Mouse (Mus musculus) forebrain, embryonic 10.5 days (tissue): ENCODE measurements around the gene Cops2. TPM values are rescaled to one million over a fixed set of nuclear protein-coding genes. Genes with fewer than 3 reads are reported as not detected.
A peak's percentile ranks its signal among the peaks of the same experiment; 100 is the strongest.

Source experiments
- DNase-seq: peaks from one replicate; pipeline ENCODE4 v3.0.0-alpha.2; 2017; ENCODE audit warnings: low spot score; ENCODE audit errors: extremely low spot score
- H3K27ac ChIP-seq: fragments of 300-500 bp; sonication (generic); 2 replicates; pipeline ENCODE4 v1.5.1; 2016; ENCODE audit warnings: mild to moderate bottlenecking
- H3K27me3 ChIP-seq: fragments of 300-500 bp; sonication (generic); 2 replicates; pipeline ENCODE4 v1.6.1; 2016; ENCODE audit warnings: mild to moderate bottlenecking; ENCODE audit not compliant: poor library complexity, severe bottlenecking
- H3K36me3 ChIP-seq: fragments of 300-500 bp; sonication (generic); replicated peaks from 2 replicates; pipeline ENCODE4 v1.6.1; 2016; ENCODE audit warnings: mild to moderate bottlenecking, moderate library complexity
- H3K4me1 ChIP-seq: fragments of 300-500 bp; sonication (generic); 2 replicates; pipeline ENCODE4 v1.6.1; 2016
- H3K4me3 ChIP-seq: fragments of 300-500 bp; sonication (generic); 2 replicates; pipeline ENCODE4 v1.5.1; 2016; ENCODE audit warnings: mild to moderate bottlenecking, moderate library complexity
- H3K9me3 ChIP-seq: fragments of 300-500 bp; sonication (generic); 2 replicates; pipeline ENCODE4 v1.6.1; 2016; ENCODE audit warnings: mild to moderate bottlenecking, moderate library complexity
- WGBS: fragments of 180-500 bp; shearing (Covaris S2); methylation state at CpG from one replicate; pipeline ENCODE4 v1.1.7; 2016; 5-methylcytosine and 5-hydroxymethylcytosine counted together
- polyA plus RNA-seq: library from polyadenylated mRNA; unstranded; fragments of >200 nt; fragmentation: Nextera tagmentation; extraction: Ambion mirVana; gene quantifications from 2 replicates; pipeline ENCODE4 v1.2.1, GENCODE M21; 2016

The Cops2 gene
- 96.4 and 101 TPM in 2 replicates for polyA plus RNA-seq

DNA sequence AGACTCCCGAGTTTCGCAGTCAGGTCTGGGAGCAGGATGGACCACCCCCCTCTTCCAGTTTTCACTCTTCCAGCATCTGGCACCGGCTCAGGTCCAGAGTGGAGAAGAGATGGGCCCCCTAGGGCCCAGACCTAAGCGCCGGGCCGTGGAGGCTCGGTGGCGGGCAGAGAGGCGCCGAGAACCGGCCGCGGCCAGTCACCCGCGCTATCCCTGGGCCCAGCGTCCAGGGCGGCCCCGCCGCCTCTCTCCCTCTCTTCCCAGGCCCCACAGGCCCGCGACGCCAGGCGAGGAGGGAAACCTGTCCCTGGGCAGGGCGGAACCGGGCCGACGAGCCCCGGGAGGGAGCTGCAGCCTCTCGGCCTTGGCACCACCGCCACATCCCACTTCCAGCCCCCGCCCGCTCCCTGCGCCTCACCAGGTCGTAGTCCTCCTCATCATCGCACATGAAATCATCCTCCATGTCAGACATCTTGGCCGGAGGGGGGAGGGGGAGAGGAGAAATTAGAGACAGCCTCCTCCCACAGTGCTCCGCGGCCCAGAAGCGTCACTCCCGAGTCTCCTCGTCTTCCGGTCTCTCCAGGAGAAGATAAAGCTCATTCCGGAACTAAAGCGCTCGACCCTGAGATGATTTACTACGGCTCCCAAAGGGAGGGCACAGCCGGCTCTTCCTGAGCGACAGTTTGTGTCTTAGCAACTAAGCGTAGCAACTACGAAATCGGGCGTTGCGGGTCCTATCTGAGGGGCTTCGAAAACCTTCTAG, at the start of gene Cops2, which contains the start of gene Galk2:
TSS of gene Cops2 (minus strand) at position 619 of the 760 bp plus-strand sequence.
TSS of gene Galk2 (plus strand) at position 589 of the 760 bp plus-strand sequence.
- Histone ChIP-seq H3K27me3 (no peaks in the 10 kb centered on the region), H3K9me3 (no peaks in the 10 kb centered on the region), H3K4me1 (peaks cover 27% of the 10 kb centered on the region), H3K4me3 (peak within 1 kb of the TSS; percentile 96), H3K27ac (peak within 1 kb of the TSS; percentile 97), H3K36me3 (no peaks in the 10 kb centered on the region)
- peak; percentile 91 for DNase-seq
- under 1% methylated on average over 52 of the region's 54 CpGs for WGBS

DNA sequence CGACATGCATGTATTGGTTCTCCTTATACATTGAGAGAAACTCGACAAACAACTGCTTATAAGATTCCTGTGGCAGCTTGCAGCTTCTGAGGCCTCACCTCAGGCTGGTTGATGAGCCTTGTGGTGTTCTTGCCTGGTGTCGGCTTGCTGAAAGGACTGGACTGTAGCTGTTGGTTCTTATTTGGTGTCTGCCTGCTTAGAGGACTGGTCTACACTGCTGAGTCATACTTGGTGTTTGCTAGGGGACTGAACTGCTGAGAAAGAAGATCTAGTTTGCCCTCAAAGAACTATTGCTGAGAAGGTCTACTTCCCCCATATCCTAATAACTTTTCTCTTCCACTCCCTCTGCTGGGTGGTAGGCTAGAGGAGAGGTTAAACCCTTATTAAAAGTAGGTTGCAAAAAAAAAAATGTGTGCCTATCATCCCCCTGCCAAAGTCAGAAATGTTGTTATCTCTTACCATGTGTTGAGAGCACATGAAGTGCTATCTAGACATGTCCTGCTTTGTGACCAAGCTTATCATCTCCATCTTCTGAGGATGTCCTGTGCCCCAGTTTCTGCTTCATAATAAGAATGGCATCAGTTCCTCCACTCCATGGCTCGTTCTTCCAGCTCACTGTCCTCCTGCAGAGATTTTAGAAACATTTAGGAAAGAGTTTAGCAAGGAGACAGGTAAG, 48.8 kb upstream of the Cops2 start:
- H3K27me3 ChIP-seq = no peaks in the 10 kb centered on the region
- H3K9me3 ChIP-seq = no peaks in the 10 kb centered on the region
- no peak for DNase-seq
- no peak overlapping the region for H3K4me3 ChIP-seq
- H3K36me3 ChIP-seq = no peaks in the 10 kb centered on the region; the same call in 1 of the 2 replicates
- WGBS = 86% methylated on average over 4 of the region's 4 CpGs
- no peaks in the 10 kb centered on the region for H3K4me1 ChIP-seq
- H3K27ac ChIP-seq = no peak overlapping the region

DNA sequence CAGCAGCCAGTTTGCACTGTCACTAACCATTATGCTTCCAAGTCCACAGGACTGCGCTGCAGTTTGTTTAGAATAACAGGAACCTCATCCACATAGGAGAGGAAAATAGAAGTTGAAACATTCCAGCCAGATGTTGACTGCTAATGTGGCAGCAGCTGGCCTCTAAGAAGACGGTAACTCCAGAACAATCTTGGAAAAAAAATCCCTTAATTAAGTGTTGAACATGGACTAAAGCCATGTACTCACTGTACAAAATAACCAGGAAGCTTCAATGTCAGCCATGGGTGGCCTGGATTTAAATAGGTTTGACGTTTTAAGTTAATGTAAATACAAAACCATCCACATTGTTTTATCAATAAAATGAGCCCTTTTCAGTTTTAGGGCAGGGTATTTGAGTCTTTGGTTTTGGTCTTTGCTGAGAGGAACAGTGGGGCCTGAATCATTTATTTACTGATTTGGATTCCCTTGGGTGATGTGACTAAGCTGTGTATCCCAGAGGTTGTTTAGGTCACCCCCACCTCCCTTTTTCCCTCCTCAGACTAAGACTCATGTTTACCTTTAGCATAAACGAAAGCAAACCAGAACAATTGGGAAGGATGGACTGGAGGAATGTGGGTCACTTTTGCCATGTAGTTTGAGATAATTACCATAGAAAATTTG, 47.6 kb upstream of the Cops2 start:
- no peak for DNase-seq
- WGBS = 90% methylated on average over 4 of the region's 4 CpGs
- H3K4me1 ChIP-seq = no peaks in the 10 kb centered on the region
- no peaks in the 10 kb centered on the region for H3K27me3 ChIP-seq
- H3K36me3 ChIP-seq = no peaks in the 10 kb centered on the region; the same call in 1 of the 2 replicates
- H3K27ac ChIP-seq = no peak overlapping the region
- no peak overlapping the region for H3K4me3 ChIP-seq
- no peaks in the 10 kb centered on the region for H3K9me3 ChIP-seq

DNA sequence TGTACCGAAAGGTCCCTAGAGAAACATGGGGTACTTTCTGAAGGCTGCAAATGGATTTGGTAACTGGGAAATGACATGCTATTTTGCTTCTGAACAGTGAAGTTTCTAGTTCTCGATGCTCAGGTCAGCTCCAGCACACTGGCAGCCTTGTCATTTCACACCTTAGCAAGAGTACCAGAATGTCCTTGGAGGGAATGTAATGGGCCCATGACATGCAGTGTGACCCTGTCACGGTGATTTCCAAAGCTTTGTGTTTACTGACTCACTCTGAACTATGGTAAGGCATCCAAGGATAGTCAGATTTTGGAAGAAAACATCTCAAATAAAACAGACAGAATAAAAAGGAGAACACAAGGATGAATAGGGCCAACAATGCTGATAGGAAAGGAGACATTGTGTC, 42.5 kb upstream of the Cops2 start:
- Histone ChIP-seq H3K27me3 (no peaks in the 10 kb centered on the region), H3K36me3 (no peaks in the 10 kb centered on the region; the same call in none of the 2 replicates), H3K4me3 (no peak overlapping the region), H3K4me1 (no peaks in the 10 kb centered on the region), H3K9me3 (no peaks in the 10 kb centered on the region), H3K27ac (no peak overlapping the region)
- 91% methylated on average over 3 of the region's 3 CpGs for WGBS
- DNase-seq = no peak

DNA sequence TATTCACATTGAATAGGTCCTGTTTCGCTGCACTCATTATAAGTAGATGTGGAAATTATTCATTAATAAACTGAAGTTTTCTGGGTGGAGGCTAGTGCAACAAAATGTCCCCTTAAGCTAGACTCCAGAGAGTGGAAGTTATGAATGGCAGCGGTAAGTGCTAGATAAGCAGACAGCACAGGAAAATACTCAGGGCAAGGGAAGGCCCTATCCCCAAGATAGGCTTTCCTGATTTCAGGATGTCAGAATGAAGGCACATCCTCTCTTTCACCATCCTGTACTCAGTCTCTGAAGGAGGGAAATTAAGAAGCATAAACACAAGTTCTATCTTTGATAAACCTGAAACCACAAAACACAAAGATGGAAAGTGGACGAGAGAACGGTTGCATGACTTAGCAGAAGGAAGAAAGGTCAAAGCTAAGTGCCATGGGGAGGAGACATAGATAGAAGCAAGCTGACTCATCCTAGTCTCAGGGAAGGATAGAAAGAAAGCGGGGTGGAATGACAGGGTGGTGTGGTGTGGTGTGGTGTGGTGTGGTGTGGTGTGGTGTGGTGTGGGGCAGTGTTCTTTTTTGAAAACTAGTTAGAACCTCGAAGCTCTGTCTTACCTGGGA, 42.0 kb upstream of the Cops2 start:
- H3K27ac ChIP-seq = no peak overlapping the region
- DNase-seq = no peak
- no peaks in the 10 kb centered on the region for H3K4me1 ChIP-seq
- no peaks in the 10 kb centered on the region; the same call in none of the 2 replicates for H3K36me3 ChIP-seq
- H3K27me3 ChIP-seq = no peaks in the 10 kb centered on the region
- H3K4me3 ChIP-seq = no peak overlapping the region
- WGBS = 91% methylated on average over 6 of the region's 6 CpGs
- no peaks in the 10 kb centered on the region for H3K9me3 ChIP-seq

DNA sequence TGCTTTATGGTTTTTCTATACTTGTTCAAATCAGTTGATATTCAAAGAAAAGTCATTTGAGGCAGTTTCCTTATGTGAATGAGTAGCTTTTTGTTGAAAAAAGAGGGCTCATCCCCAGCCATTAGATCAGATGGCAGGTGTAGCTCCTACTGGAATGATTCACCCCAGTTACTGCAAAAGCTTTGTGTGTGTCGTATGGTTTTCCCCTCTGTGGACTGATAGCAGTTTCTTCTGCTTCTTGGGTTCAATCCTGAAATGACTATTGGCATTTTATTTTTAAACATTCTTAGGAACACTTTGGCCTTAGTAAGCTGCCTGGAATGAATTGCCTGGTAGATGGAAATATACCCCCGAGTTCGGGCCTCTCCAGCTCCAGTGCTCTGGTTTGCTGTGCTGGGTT, 37.4 kb upstream of the Cops2 start:
- Histone ChIP-seq H3K4me1 (0 out of 2 replicates have a peak, but pooled peaks cover 7% of the 10 kb centered on the region), H3K9me3 (no peaks in the 10 kb centered on the region), H3K27ac (no peak overlapping the region), H3K4me3 (no peak overlapping the region), H3K27me3 (no peaks in the 10 kb centered on the region), H3K36me3 (no peaks in the 10 kb centered on the region; the same call in 1 of the 2 replicates)
- 93% methylated on average over 3 of the region's 3 CpGs for WGBS
- no peak for DNase-seq

DNA sequence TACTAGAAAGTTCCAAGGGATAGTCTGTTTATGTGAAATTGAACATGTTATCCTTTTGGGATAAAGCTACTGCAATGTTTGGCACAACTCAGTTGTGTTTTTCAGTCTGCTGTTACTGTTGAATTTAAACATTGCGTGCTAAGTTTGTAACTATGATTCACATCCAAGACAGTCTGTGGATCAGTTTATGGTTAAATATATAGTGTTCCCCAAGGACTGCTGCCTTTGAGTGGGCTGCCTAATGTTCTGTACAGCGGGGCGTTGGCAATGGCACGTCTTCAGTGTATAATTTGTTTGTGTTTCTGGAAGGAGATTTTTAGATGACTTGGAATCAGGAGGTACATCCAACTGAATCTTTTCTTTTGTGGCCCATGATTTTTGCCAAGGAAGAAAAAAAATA, 36.2 kb upstream of the Cops2 start:
- WGBS = 96% methylated on average over 4 of the region's 4 CpGs
- no peaks in the 10 kb centered on the region for H3K9me3 ChIP-seq
- H3K27ac ChIP-seq = no peak overlapping the region
- no peak overlapping the region for H3K4me3 ChIP-seq
- H3K27me3 ChIP-seq = no peaks in the 10 kb centered on the region
- DNase-seq = no peak
- 0 out of 2 replicates have a peak, but pooled peaks cover 7% of the 10 kb centered on the region for H3K4me1 ChIP-seq
- H3K36me3 ChIP-seq = no peaks in the 10 kb centered on the region; the same call in 1 of the 2 replicates

DNA sequence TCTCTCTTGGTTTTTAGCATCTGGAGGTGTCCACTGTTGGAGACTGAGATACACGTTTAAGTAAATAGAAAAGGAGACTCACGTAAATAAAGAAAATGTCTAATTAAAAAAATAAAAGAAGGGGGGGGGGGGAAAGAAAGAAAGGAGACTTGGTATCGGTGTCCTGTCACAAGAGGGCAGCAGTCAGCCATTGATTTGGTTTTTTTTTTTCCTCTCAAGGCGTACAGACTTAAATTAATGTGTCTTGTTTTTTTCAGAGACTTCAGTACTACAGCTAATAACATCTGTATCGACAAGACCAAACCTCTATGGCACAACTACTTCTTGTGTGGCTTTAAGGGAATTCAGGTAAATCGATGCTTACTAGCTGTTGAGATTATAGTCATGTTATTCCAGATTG, 34.2 kb upstream of the Cops2 start:
- WGBS = 55% methylated on average over 6 of the region's 6 CpGs

DNA sequence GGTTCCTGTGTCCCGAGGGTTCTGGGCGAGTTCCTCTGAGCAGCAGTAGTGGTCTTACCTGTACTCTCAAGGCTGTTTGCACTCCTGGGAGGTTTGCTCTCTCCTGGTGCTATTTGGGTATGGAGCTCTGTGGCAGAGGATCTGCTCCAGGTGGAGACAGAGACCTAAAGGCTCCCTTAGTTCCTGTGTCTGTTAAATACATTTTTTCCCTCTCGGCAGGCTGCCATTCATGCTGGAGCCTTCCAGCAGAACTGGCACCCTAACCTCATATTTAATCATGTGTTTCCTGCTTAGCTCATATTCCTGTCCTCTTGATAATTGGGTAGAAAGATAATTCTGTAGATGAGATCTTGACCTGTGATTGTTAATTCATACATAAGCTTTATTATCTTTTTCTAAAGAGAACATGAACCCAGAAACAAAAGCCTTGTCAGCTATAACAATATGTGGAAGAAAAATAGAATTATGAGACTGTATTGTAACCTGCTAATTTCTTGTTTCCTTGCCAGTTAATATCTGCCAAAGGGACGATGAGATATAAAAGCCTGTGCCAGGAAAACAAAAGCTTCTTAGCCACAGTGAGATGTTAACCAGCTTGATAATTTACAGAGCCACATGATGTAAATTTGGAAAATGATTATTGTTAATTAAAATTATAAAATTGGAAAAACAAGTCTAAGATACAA, 27.1 kb upstream of the Cops2 start:
- Histone ChIP-seq H3K4me1 (no peaks in the 10 kb centered on the region), H3K9me3 (peaks cover 3% of the 10 kb centered on the region; the same call in 1 of the 2 replicates), H3K4me3 (no peak overlapping the region), H3K27me3 (no peaks in the 10 kb centered on the region), H3K27ac (no peak overlapping the region), H3K36me3 (no peaks in the 10 kb centered on the region)
- 85% methylated on average over 4 of the region's 4 CpGs for WGBS
- DNase-seq = no peak

More for the DNA sequence above, 34.2 kb upstream of the Cops2 start:
- Histone ChIP-seq H3K4me3 (no peak overlapping the region), H3K36me3 (no peaks in the 10 kb centered on the region; the same call in 1 of the 2 replicates), H3K9me3 (no peaks in the 10 kb centered on the region), H3K27me3 (no peaks in the 10 kb centered on the region), H3K27ac (no peak overlapping the region), H3K4me1 (0 out of 2 replicates have a peak, but pooled peaks cover 7% of the 10 kb centered on the region)
- DNase-seq = no peak

DNA sequence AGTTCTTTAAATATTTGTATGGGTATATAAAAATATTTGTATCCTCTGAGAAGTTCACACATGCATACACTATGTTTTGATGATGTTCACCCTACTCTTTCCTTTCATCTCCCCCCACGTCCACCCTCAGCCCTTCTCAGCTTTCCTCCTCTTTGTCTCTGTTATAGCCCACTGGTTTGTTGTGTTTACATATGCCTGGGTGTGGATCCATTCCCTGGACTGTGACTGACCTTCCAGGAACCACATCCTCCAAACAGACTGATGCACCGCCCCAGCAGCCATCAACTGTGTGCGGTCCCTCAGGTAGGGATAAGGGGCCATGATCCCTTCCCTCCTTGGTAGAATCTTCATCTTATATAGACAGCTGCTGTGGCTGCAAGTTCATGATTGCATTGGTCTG, 11.2 kb upstream of the Cops2 start:
- H3K9me3 ChIP-seq = no peaks in the 10 kb centered on the region
- DNase-seq = no peak
- 86% methylated on average over 3 of the region's 3 CpGs for WGBS
- no peaks in the 10 kb centered on the region for H3K36me3 ChIP-seq
- no peak overlapping the region for H3K4me3 ChIP-seq
- no peaks in the 10 kb centered on the region for H3K27me3 ChIP-seq
- no peak overlapping the region for H3K27ac ChIP-seq
- peaks cover 16% of the 10 kb centered on the region for H3K4me1 ChIP-seq

DNA sequence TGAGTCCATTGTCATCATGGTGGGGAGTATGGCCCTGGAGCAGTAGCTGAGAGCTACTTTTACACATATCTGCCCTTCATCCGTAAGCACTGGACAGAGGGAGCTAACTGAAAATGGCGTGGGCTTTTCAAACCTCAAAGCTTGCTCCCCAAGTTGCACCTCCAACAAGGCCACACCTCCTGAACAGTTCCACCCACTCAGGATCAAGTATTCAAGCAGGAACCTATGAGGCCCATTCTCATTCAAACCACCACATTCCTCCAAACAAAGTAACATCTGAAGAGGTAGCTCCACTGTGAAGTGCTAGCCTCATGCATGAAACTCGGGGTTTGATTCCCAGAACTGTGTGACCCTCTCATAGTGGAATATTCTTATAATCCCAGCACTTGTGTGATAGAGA, 9.4 kb upstream of the Cops2 start:
- no peaks in the 10 kb centered on the region for H3K27me3 ChIP-seq
- peaks cover 16% of the 10 kb centered on the region for H3K4me1 ChIP-seq
- no peak overlapping the region for H3K27ac ChIP-seq
- H3K9me3 ChIP-seq = no peaks in the 10 kb centered on the region
- no peak overlapping the region for H3K4me3 ChIP-seq
- H3K36me3 ChIP-seq = no peaks in the 10 kb centered on the region
- 80% methylated on average over 3 of the region's 3 CpGs for WGBS
- no peak for DNase-seq
